Mouse (Mus musculus): ENCODE results near the gene Gm7544.
"Not testable (repeated sequence)": the region's sequence is repeated elsewhere in the genome, so short reads cannot be mapped to it uniquely, and the experiment has no call there.

The Gm7544 gene

DNA sequence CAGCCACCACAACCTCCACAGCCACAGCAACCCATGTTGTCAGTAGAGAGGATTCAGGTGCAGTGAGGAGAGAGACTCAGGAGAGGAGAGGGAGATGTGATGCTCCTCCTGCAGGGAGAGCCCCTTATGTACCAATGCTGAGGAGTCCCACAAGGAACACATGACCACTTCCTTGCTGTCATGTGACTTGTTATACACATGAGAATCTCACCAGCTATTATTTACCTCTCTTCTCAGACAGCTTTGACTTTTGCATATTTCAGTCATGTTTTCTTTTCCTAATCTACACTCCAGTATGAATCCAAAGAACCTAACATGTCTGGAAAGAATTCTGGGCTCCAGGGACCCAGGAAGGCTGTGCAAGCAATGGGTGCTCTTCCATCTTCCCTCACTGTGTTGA lies at the start of gene Gm7544:
Gm7544 (minus strand) TSS at position 101 of the 400 bp plus-strand sequence.
- not testable (repeated sequence) for DNase-seq

DNA sequence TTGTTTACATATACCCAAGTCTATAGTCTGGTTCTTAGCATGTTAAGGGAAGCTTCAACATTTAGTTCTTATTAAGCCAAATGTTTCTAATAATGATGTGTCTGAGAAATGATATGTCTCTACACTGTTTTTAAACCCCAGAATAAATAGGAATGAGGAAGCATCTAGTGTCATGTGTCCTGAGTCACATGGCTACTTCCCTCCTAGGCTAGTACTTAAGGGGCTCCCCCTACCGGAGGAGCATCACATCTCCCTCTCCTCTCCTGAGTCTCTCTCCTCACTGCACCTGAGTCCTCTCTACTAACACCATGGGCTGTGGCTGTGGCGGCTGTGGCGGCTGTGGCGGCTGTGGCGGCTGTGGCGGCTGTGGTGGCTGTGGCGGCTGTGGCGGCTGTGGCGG lies 44.5 kb upstream of the Gm7544 start, which contains the start of gene Gm47959:
Gm47959 (plus strand) TSS at position 243 of the 400 bp plus-strand sequence.
- DNase-seq = not testable (repeated sequence)

DNA sequence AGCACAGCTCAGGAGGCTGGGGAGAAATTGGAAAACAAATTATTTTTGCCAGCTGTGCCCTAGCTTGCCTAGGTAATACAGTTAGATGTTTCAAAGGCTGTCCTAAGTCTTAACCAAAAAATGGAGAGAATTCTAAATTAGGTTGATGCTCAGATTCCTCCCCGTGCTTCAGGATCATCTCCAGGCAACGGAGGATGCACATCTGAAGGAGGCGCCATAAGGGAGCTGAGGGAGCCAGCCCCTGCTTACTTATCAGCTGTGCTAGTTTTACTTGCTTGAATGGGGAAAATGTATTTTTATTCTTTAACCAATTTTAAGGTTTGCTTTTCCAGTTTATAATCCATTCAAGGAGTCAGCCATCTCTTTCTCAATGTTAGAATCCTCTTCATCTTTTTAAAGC lies 38.1 kb upstream of the Gm7544 start:
- DNase-seq = no peak

DNA sequence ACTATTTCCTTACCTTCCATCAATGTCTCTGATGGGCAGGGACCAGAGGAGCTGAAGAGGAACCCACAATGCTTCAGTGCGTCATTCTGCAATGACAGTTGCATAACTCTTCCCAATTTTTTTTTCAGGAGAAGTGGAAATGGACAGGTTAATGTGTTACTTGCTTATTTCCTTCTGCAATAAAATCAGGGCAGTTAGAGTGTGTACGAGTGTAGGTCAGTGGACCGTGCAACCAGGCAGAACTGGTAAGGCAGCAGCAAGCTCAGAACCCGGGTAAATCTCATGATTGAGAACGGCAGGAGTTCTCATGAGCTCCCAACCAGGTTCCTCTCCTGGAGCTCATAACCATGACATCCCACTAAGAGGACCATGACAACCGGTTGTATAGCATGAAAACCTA lies 36.3 kb upstream of the Gm7544 start:
- DNase-seq = no peak

DNA sequence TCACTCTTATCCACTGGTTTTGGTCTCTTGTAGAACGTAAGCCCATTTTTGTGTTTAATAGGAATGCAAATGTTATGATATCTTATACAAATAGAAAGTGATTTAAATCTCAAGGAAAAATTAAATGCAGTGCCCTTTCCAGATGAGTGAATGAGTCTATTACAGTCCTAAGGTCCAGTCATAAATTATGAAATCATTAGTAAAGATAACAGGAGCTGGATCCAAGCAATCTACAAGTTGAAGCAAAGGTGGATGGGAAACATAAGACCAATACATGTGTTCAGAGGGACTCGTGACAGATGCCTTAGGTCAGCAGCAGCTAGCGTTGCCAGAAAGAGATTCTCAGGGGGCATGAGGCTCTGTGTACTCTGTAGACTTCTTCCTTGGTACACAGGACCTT lies 35.8 kb upstream of the Gm7544 start:
- DNase-seq = no peak

DNA sequence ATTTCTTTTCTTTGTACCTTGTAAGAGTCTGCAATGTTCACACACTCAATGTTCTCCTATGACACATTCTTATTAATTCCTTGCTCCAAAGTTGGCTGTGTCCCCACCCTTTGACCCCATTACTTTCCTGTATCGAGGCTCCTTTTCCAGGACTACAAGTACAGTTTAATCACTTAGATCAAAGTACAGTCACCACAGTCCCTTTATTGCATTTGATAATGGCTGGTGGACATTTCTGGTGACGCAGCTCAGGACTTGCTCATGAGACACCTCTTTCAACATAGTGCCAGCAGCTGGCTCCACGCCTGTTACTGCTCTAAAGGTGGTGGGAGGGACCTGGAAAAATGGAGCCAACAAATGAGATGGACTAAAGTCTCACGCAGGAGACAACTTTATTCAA lies 35.2 kb upstream of the Gm7544 start:
- DNase-seq = no peak

DNA sequence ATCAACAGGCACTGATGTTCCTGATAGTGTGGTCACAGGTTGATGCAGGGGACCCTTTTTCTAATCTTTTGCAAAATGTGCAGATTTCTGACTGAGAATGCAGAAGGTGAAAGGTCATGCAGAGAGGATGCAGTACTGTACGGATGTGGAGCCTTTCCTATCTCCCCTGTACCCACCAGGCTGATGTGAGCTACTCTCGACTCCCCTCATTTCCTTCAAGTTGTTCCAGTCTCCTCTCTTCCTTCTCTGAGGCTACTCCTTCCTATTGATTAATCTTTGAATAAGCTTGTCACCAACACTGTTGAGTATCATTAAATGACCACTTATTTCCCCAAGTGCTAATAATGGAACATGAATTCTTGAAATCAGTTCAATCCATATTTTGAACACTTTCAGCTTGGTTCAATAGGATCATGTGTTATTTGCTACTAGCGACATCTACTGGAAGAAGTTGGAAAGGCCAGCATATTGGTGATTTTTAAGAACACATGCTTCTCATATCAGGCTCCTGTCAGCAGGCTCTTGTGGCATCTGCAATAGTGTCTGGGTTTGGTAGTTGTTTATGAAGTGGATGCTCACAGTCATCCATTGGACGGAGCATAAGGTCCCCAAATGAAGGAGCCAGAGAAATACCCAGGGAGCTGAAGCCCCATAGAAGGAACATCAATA lies 31.9 kb upstream of the Gm7544 start:
- no peak for DNase-seq

DNA sequence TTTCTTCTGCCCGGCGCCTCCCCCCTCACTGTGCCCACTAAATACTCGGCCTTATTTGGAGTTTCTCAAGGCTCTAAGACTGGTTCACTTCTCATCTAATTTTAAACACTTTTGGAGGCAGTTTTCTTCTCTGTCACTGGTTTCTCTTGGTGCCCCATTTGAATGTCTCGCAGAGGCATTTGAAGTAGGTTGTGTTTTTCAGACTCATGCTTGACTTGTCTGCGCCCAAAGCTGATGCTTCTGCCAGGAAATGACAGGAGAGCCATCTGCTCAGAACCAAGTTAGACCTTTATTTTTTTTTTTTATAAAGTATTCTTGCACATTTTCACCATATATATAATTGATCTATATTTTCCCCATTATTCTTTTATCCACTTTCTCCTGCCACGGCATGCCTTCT lies 30.9 kb upstream of the Gm7544 start:
- DNase-seq = no peak

DNA sequence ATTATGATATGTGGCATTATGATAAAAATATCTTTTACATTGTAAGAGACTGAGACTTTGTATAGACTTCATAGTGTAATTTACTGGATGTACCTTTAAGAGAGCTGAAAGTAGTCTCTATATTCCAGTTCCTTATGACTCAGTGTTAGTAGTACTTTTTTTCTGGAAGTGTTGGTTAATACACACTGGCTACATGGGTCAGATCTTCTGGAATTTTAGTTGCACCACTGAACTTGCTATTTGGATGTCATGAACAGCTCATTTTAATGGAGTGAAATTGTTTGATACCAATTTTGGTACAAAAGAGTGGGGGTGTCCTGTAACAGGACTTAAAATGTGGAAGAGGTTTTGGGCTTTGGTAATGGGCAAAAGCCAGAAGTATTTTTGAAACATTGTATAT lies 22.0 kb upstream of the Gm7544 start:
- no peak for DNase-seq

DNA sequence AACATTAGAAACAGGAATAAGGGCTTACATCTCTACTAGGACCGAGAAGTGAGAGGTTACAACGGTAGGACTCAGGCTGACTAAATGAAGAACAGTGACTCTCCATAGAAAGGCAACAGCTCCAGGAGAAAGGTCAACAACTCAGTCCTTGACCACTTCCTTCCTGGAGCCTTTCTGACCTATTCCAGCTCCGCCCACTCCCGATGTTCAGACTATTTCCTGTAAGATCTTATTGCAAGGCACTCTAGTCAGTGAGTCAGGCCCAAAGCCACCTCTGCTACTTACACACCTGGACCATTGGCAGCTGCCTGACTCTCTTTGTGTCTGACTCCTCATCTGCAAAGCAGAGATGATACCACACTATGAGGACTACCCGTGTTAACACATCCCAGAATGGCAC lies 19.9 kb upstream of the Gm7544 start:
- DNase-seq = no peak

DNA sequence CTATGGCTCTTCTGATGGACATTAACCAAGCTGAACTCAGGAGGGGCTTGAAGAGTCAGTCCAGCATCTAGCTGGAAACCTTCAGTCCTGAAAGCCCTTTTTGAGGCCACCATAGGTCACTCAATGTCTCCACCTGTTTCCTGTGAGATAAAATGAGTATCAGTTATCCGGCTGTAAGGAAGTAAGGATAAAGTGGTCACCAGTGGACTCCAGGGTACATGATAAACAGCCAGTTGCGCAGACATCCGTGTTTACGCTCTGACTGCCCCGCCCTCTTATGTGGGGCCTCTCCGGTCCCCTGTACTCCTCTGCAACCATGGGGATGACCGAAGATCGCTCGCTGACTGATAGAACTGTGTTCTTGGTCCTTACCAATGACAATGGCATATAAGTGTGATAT lies 18.5 kb upstream of the Gm7544 start:
- DNase-seq = peak; percentile 48

DNA sequence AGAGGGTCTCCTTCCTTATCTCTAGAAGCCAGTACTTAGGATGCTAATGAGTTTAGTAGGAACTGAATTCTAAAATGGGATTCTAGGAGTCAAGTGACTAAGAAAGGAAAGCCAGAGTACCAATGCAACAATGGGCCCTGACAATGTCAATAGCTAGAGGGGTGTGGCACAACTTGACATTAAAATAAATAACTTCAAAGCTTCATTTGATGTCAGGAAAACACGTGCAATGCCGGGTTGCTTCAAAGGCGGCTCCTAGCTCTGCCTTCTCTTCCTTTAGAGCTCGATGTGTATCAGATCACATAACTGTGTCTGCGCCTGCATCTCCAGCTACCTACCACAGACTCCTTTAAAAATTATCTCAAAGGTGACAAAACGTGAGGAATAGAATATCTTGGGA lies 18.1 kb upstream of the Gm7544 start:
- DNase-seq = no peak

DNA sequence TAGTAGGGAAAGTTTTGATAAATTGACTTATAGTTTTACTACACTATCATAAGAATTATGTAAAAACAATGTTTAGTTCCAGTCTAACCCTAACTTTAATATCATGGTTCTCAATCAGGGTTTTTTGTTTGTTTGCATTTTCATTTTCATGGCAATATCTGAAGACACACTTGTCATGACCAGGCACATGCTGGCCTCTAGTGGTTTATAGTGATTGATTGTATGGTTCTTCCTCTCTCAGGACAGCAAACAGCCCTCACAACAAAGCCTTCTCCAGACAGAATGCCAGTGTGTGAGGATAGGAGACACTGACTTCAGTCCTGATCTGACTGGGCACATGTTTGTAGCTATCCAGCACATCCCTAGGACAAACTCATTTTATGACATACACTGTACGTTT lies 17.4 kb upstream of the Gm7544 start:
- DNase-seq = no peak

DNA sequence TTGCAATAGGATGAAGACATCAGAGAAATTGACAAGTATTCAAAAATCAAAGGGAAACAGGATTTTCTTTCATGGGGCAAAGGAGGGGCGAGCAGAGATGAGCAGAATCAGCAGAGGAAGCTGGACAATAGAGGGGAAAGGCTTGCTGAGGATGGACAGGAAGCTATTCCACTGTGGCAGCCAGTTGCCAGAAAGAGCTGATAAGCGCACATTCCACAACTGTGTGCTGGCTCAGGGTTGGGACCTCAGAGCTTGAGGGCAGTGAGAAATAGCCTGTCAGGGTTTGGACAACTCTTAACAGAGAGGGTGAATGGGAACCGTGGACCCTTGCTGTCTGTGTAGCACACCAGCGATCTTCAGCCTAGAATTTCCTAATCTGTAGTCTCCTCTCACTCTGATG lies 16.2 kb upstream of the Gm7544 start:
- peak; percentile 18 for DNase-seq

DNA sequence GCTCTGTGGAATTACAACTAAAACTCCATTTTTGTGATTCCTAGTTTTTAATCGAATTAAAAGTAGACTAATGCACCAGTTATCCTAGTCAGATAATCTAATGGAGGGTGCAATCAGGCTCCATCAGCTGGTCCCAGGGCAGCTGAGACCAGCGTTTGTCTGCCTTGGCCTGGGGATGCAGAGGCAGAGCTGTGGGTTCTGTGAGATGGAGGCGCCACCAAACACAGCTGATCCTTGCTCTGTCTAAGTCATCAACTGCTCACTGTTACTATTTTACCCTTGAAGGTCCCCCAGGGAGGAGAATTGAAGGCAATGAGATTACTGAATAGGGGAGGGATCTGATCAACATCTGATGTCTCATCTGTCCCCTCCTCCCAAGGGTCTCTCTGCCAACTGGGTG lies 10.6 kb upstream of the Gm7544 start:
- DNase-seq = no peak

DNA sequence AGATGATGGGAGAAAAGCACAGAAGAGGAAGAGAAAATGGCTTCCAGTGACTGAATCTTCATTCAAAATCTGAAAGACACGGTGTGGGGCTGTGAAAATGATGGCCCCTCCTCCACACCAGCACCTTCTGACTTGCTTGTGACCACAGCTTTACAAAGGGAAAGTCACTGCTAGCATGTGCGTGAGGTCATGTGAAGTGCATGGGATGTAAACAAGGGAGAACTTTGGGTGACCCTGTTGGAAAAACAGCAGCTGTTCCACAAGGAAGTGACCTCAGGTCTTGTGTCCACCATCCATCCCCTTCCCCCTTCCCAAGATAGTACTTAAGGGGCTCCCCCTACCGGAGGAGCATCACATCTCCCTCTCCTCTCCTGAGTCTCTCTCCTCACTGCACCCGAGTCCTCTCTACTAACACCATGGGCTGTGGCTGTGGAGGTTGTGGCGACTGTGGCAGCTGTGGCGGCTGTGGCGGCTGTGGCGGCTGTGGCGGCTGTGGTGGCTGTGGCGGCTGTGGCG lies 4.1 kb upstream of the Gm7544 start, which contains the start of gene Gm47955:
Gm47955 (plus strand) TSS at position 417 of the 516 bp plus-strand sequence.
- no peak for DNase-seq

DNA sequence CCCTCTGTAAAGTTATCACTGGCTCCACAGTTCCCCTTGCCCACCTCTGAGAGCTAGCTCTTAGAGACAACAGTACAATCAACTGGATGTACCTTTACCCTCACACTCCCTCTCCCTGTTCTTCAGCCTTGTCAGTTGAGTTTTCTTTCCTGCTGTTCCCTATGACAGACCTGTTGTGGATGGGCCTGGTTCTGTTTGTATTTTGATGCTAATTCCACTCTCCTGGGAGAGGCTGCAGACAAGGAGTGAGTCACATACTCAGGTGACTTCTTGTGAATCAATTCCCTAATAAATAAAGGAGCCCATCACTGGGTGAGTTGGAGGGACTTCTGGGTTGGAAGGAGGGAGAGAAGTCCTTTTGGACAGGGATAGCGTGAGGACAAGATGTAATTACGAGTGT lies 7.2 kb downstream of the Gm7544 start:
- DNase-seq = no peak

DNA sequence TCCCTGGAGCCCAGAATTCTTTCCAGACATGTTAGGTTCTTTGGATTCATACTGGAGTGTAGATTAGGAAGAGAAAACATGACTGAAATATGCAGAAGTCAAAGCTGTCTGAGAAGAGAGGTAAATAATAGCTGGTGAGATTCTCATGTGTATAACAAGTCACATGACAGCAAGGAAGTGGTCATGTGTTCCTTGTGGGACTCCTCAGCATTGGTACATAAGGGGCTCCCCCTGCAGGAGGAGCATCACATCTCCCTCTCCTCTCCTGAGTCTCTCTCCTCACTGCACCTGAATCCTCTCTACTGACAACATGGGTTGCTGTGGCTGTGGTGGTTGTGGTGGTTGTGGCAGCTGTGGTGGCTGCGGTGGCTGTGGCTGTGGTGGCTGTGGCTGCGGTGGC lies 9.8 kb downstream of the Gm7544 start:
- DNase-seq = not testable (repeated sequence)

DNA sequence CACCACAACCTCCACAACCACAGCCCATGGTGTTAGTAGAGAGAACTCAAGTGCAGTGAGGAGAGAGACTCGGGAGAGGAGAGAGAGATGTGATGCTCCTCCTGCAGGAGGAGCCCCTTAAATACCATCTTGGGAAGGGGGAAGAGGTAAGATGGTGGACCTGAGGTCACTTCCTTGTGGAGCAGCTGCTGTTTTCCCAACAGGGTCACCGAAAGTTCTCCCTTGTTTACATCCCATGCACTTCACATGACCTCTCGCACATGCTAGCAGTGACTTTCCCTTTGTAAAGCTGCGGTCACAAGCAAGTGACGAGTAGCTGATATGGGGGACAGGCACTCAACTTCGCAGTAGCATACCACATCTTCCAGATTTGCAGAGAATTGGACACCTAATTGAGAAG lies 12.5 kb downstream of the Gm7544 start, which contains the start of gene A030003K21Rik:
A030003K21Rik (minus strand) TSS at position 94 of the 400 bp plus-strand sequence.
- not testable (repeated sequence) for DNase-seq

DNA sequence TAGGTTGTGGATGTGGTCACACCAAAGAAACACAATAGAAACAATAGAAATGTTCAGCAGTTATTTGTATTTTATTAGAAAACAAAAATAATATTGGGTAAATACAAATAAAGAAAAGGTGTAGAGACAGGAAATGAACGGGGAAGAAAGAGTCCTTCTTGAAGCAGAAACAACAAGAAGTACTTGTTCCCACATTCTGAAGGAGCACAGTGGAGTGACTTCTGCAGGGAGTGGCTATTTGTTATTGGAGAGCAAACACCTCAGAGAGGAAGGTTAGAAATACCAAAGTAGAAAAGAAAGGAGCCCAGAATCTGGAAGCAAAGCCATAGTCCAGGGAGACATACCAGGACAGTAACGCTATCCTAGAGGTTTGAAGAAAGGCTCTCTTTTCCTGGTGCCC lies 13.3 kb downstream of the Gm7544 start:
- not testable (repeated sequence) for DNase-seq

DNA sequence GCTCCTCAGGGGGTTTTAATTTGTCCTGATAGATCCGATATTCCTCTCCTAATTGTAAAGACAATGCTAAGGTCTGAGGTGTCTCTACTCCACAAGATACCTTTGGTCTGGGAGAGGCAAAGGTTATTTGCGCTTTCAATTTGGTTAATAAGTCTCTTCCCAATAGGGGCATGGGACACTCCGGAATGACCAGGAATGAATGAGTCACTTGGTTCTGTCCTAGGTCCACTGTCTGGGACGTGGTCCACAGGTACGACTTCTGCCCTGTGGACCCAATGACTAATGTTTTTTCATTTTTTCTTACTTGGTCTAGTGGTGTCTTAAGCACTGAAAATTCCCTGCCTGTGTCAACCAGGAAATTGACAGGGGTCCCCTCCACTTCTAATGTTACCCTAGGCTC lies 17.1 kb downstream of the Gm7544 start:
- no peak for DNase-seq

DNA sequence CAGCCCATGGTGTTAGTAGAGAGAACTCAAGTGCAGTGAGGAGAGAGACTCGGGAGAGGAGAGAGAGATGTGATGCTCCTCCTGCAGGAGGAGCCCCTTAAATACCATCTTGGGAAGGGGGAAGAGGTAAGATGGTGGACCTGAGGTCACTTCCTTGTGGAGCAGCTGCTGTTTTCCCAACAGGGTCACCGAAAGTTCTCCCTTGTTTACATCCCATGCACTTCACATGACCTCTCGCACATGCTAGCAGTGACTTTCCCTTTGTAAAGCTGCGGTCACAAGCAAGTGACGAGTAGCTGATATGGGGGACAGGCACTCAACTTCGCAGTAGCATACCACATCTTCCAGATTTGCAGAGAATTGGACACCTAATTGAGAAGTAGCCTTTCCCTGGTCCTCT lies 24.5 kb downstream of the Gm7544 start, which contains the start of gene Gm6217:
Gm6217 (minus strand) TSS at position 74 of the 400 bp plus-strand sequence.
- DNase-seq = not testable (repeated sequence)

DNA sequence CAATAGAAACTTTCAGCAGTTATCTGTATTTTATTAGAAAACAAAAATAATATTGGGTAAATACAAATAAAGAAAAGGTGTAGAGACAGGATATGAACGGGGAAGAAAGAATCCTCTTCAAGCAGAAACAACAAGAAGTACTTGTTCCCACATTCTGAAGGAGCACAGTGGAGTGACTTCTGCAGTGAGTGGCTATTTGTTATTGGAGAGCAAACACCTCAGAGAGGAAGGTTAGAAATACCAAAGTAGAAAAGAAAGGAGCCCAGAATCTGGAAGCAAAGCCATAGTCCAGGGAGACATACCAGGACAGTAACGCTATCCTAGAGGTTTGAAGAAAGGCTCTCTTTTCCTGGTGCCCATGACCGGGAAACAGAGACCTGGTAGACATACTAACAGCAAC lies 25.3 kb downstream of the Gm7544 start:
- DNase-seq = not testable (repeated sequence)

DNA sequence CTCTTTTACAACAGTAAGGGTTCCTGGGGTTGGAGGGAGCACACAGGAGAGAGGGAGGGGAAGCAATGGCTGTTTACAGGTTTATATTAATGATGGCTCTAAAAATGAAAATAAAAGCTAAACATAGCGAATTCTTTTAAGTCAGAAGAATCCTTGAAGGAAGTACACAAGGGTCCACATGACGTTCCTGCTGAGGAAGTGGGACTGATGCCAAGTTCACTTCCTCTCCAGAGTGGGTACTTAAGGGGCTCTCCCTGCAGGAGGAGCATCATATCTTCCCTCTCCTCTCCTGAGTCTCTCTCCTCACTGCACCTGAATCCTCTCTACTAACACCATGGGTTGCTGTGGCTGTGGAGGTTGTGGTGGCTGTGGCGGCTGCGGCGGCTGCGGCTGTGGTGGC lies 31.2 kb downstream of the Gm7544 start, which contains the start of gene A030014E15Rik:
A030014E15Rik (plus strand) TSS at position 268 of the 400 bp plus-strand sequence.
- no peak for DNase-seq

DNA sequence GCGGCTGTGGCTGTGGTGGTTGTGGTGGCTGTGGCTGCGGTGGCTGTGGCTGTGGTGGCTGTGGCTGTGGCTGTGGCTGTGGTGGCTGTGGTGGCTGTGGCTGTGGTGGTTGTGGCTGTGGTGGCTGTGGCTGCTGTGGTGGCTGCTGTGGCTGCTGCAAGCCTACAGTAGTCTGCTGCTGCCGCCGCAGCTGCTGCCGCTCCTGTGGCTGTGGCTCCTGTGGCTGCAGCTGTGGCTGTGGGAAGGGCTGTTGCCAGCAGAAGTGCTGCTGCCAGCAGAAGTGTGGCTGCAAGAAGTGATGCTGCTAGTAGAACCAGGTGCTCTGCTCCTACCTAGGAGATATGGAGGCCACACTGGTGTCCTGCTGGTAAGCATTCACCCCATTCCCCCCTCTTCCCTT lies 42.4 kb downstream of the Gm7544 start:
- not testable (repeated sequence) for DNase-seq

All from liver (tissue).